Mouse (Mus musculus) limb, embryonic 14.5 days (tissue): ENCODE results near the gene Tspo. TPM values are rescaled to one million over a fixed set of nuclear protein-coding genes. Genes with fewer than 3 reads are reported as not detected.

ENCODE experiments used
- ATAC-seq: fragments of 200-750 bp; cut with Nextera tagmentation; 2 replicates; pipeline ENCODE4 v1.8.0; 2017; ENCODE audit warnings: low read depth, moderate number of reproducible peaks, moderate TSS enrichment; ENCODE audit not compliant: low FRiP score
- DNase-seq: peaks from one replicate; pipeline ENCODE4 v3.0.0-alpha.2; 2015; ENCODE audit warnings: low spot score
- H3K27ac ChIP-seq: fragments of 300-500 bp; sonication (generic); replicated peaks from 2 replicates; pipeline ENCODE4 v1.5.1; 2014; ENCODE audit warnings: low read depth, mild to moderate bottlenecking, low read length, moderate library complexity, mixed read lengths
- H3K27me3 ChIP-seq: fragments of 300-500 bp; sonication (generic); 2 replicates; pipeline ENCODE4 v1.6.1; 2014; ENCODE audit warnings: low read length, mixed read lengths; ENCODE audit not compliant: control insufficient read depth, insufficient read depth
- H3K36me3 ChIP-seq: fragments of 300-500 bp; sonication (generic); 2 replicates; pipeline ENCODE4 v1.6.1; 2014; ENCODE audit warnings: mild to moderate bottlenecking, low read length, moderate library complexity, mixed read lengths; ENCODE audit not compliant: control insufficient read depth, insufficient read depth
- H3K4me1 ChIP-seq: fragments of 300-500 bp; sonication (generic); 2 replicates; pipeline ENCODE4 v1.6.1; 2014; ENCODE audit warnings: antibody characterized with exemption, low read length, mixed read lengths; ENCODE audit not compliant: control insufficient read depth, insufficient read depth
- H3K4me2 ChIP-seq: fragments of 300-500 bp; sonication (generic); replicated peaks from 2 replicates; pipeline ENCODE4 v1.6.1; 2014; ENCODE audit warnings: low read depth, mild to moderate bottlenecking, low read length, moderate library complexity; ENCODE audit not compliant: severe bottlenecking
- H3K4me3 ChIP-seq: fragments of 300-500 bp; sonication (generic); replicated peaks from 2 replicates; pipeline ENCODE4 v1.5.1; 2014; ENCODE audit warnings: low read length
- H3K9ac ChIP-seq: fragments of 300-500 bp; sonication (generic); 2 replicates; pipeline ENCODE4 v1.6.1; 2014; ENCODE audit warnings: mild to moderate bottlenecking, low read depth, low read length, moderate library complexity; ENCODE audit not compliant: severe bottlenecking
- H3K9me3 ChIP-seq: fragments of 300-500 bp; sonication (generic); 2 replicates; pipeline ENCODE4 v1.6.1; 2016; ENCODE audit warnings: low read length; ENCODE audit not compliant: control insufficient read depth
- POLR2A ChIP-seq: fragments of 200-500 bp; IDR thresholded peaks from 2 replicates; pipeline ENCODE4 v1.8.0; 2012; ENCODE audit warnings: inconsistent platforms, mild to moderate bottlenecking, moderate library complexity, borderline replicate concordance; ENCODE audit not compliant: insufficient read depth, insufficient read length; ENCODE audit errors: extremely low read depth
- WGBS: fragments of 180-500 bp; shearing (Covaris S2); extraction: QIAGEN DNeasy Blood & Tissue Kit; methylation state at CpG from one replicate; pipeline ENCODE4 v1.1.7; 2014; 5-methylcytosine and 5-hydroxymethylcytosine counted together
- polyA plus RNA-seq, 2 experiments: library from polyadenylated mRNA; depleted of rRNA in 1 of 2; stranded (reverse) in 1 of 2; unstranded in 1 of 2; fragments of >200 nt; fragmentation: Nextera tagmentation in 1 of 2; extraction: Ambion mirVana in 1 of 2; gene quantifications; 2 replicates each; pipeline versions ENCODE4 v1.2.1 to v1.2.3; 2012 to 2014

Gene Tspo
- polyA plus RNA-seq, 2 experiments, result 29.4 to 57.7 TPM

- 62% methylated on average over 4 of the region's 4 CpGs for WGBS
- H3K27me3 ChIP-seq, result peaks cover 25% of the 10 kb centered on the region
- DNase-seq (no peak), ATAC-seq (no peak)
- no peak overlapping the region for H3K9ac ChIP-seq
- no peak overlapping the region for H3K4me3 ChIP-seq
- TF ChIP-seq POLR2A, result no peak
- H3K36me3 ChIP-seq, result no peaks in the 10 kb centered on the region
- H3K27ac ChIP-seq, result no peak overlapping the region
- H3K4me1 ChIP-seq, result peaks cover 4% of the 10 kb centered on the region
- H3K9me3 ChIP-seq, result no peaks in the 10 kb centered on the region
- no peak overlapping the region for H3K4me2 ChIP-seq
These were observed 34.5 kb upstream of the Tspo start for GRCm38 (mm10) chr15:83528892-83529291.

- WGBS, result 87% methylated on average over 5 of the region's 5 CpGs
- Histone ChIP-seq H3K36me3 (no peaks in the 10 kb centered on the region), H3K27ac (no peak overlapping the region), H3K4me2 (no peak overlapping the region), H3K4me3 (no peak overlapping the region), H3K27me3 (peaks cover 25% of the 10 kb centered on the region), H3K9ac (no peak overlapping the region), H3K4me1 (peaks cover 4% of the 10 kb centered on the region), H3K9me3 (no peaks in the 10 kb centered on the region)
- ATAC-seq, result no peak
- no peak for DNase-seq
- no peak for TF ChIP-seq POLR2A
These were observed 33.6 kb upstream of the Tspo start for GRCm38 (mm10) chr15:83529765-83530164.

GRCm38 (mm10) chr15:83530233-83530632 lies 33.2 kb upstream of the Tspo start:
- Histone ChIP-seq H3K9me3 (no peaks in the 10 kb centered on the region), H3K4me1 (peaks cover 4% of the 10 kb centered on the region), H3K36me3 (no peaks in the 10 kb centered on the region), H3K4me3 (no peak overlapping the region), H3K9ac (no peak overlapping the region), H3K27ac (no peak overlapping the region), H3K4me2 (no peak overlapping the region), H3K27me3 (peaks cover 25% of the 10 kb centered on the region)
- ATAC-seq (no peak), DNase-seq (no peak)
- WGBS, result 74% methylated on average over 9 of the region's 9 CpGs
- TF ChIP-seq POLR2A, result no peak

GRCm38 (mm10) chr15:83530688-83531087 lies 32.7 kb upstream of the Tspo start:
- H3K27ac ChIP-seq, result no peak overlapping the region

GRCm38 (mm10) chr15:83531961-83532469 lies 31.4 kb upstream of the Tspo start:
- Histone ChIP-seq H3K27ac (no peak overlapping the region), H3K4me1 (no peaks in the 10 kb centered on the region), H3K9ac (no peak overlapping the region), H3K36me3 (no peaks in the 10 kb centered on the region), H3K9me3 (no peaks in the 10 kb centered on the region), H3K4me3 (no peak overlapping the region), H3K27me3 (peaks cover 11% of the 10 kb centered on the region), H3K4me2 (no peak overlapping the region)
- no peak for DNase-seq
- 91% methylated on average over 5 of the region's 5 CpGs for WGBS
- ATAC-seq, result no peak
- no peak for TF ChIP-seq POLR2A

More at GRCm38 (mm10) chr15:83530688-83531087, 32.7 kb upstream of the Tspo start:
- H3K4me1 ChIP-seq, result peaks cover 4% of the 10 kb centered on the region
- H3K27me3 ChIP-seq, result peaks cover 25% of the 10 kb centered on the region
- no peaks in the 10 kb centered on the region for H3K9me3 ChIP-seq
- no peak for TF ChIP-seq POLR2A
- no peaks in the 10 kb centered on the region for H3K36me3 ChIP-seq
- WGBS, result 55% methylated on average over 6 of the region's 6 CpGs
- H3K9ac ChIP-seq, result no peak overlapping the region
- H3K4me3 ChIP-seq, result no peak overlapping the region
- H3K4me2 ChIP-seq, result no peak overlapping the region
- DNase-seq, result no peak
- no peak for ATAC-seq

GRCm38 (mm10) chr15:83532606-83533005 lies 30.8 kb upstream of the Tspo start:
- ATAC-seq (no peak), DNase-seq (no peak)
- H3K4me3 ChIP-seq, result no peak overlapping the region
- H3K9ac ChIP-seq, result no peak overlapping the region
- no peak overlapping the region for H3K27ac ChIP-seq
- 78% methylated on average over 7 of the region's 7 CpGs for WGBS
- H3K27me3 ChIP-seq, result peaks cover 5% of the 10 kb centered on the region
- no peak overlapping the region for H3K4me2 ChIP-seq
- no peak for TF ChIP-seq POLR2A
- H3K4me1 ChIP-seq, result no peaks in the 10 kb centered on the region
- no peaks in the 10 kb centered on the region for H3K36me3 ChIP-seq
- no peaks in the 10 kb centered on the region for H3K9me3 ChIP-seq
